Mouse (Mus musculus) CD8-positive naive resting alpha-beta T cell, adult 2 months (primary cell): Measurements from ENCODE around the gene Rap1gap2.

ENCODE experiments used
- DNase-seq, 2 experiments: peaks; one replicate each; pipeline ENCODE4 v3.0.0; 2022; ENCODE audit warnings: low read depth in 2 of 2, low spot score in 2 of 2

Rap1gap2 gene

GRCm38 (mm10) chr11:74575940-74576339 lies 34.8 kb downstream of the Rap1gap2 start:
- DNase-seq: no peak

- DNase-seq: no peak
Measured at GRCm38 (mm10) chr11:74574768-74575434, 35.8 kb downstream of the Rap1gap2 start.

DNA sequence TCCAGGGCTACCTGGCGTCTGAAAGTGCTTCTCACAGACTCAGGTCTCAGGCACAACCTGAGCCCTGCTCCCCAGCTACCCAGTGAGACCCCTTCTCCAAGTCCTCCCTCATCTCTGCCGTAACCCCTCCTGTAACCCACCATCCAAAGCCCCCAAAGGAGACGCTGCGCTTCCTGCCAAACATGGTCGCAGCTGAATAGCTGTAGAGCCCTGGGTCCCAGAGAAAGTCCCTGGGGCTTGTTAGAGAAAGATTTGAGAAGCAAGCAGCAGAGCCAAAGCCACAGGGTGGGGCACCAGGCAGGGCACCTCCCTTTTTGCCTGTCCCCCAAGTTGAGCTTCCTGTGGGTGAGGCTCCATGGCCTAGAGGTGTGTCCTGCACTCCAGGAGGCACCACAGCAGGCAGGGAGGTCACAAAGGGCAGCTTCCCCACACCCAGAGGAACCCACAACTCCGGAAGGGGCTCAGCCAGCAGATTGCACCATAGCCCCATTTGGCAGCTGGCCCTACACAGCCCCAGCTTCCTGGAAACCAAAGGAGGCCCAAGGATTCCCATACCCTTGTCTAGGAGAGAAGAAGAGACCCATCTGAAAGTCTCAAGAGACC lies 38.2 kb downstream of the Rap1gap2 start:
- peak; percentile 27 to 41 for DNase-seq

GRCm38 (mm10) chr11:74569735-74570134 lies 41.0 kb downstream of the Rap1gap2 start:
- no peak for DNase-seq

GRCm38 (mm10) chr11:74568463-74568862 lies 42.3 kb downstream of the Rap1gap2 start:
- DNase-seq: no peak

GRCm38 (mm10) chr11:74568004-74568403 lies 42.7 kb downstream of the Rap1gap2 start:
- DNase-seq: no peak

DNA sequence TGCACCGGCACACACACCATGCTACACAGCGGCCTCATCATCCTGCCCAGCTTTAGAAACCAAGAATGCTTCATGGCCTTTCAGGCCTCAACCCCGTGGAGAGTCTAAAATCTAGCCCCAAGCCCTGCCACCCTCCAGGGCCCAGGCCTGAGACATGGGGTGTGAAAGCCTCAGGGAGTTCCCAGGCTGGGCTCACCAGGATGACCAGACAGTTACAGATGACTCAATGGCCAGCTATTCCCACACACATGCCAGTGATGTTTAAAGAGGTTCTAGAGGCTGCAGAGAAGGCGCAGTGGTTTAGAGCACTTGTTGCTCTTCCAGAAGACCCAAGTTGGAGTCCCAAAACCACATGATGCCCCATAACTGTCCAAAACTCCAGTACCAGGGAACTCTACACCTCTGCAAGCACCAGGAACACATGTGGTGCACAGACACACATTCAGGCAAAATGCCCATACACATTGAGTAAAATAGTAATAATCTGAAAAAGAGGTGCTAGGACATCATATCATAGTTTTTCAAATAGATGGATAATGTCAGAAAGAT lies 44.3 kb downstream of the Rap1gap2 start:
- DNase-seq: no peak

- no peak for DNase-seq
Measured at GRCm38 (mm10) chr11:74561392-74561791, 49.3 kb downstream of the Rap1gap2 start.

GRCm38 (mm10) chr11:74560600-74561227 lies 50.0 kb downstream of the Rap1gap2 start:
- DNase-seq: no peak

DNA sequence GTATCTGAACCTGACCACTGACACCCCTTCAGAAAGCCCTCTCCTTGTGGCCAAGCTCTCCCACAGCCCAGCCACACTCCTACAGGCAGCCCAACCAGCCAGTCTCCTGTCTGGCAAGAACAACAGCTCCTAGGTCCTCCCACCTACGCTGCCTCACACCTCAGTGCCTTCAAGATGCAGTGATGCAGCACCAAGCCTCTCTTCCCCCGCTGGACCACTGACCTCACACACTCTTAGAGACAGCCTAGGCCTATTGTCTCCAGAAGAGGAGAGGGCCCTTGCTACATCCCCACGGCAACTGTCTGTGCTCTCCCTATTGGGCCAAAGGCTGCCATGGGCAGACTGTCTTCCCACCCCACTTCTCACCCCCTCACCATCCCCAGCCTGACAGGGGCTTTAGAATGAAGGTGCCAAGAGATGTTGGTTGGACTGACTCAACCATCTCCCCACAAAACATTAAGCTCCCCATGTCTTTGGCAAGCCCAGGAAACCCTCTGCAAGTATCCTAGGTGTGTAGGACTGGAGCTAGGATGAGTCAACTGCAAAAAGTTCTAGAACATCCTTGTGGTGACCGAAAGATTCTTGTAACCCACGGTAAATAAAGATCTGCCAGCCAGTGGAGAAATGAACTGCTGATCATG lies 50.8 kb downstream of the Rap1gap2 start:
- DNase-seq: no peak

GRCm38 (mm10) chr11:74558933-74559332 lies 51.8 kb downstream of the Rap1gap2 start:
- no peak for DNase-seq

GRCm38 (mm10) chr11:74557456-74558230 lies 53.1 kb downstream of the Rap1gap2 start:
- DNase-seq: no peak

GRCm38 (mm10) chr11:74555716-74556374 lies 54.9 kb downstream of the Rap1gap2 start:
- DNase-seq: peak; percentile 39 to 56

- DNase-seq: no peak
Measured at GRCm38 (mm10) chr11:74554683-74555341, 55.9 kb downstream of the Rap1gap2 start.

GRCm38 (mm10) chr11:74551568-74551967 lies 59.1 kb downstream of the Rap1gap2 start:
- no peak for DNase-seq

DNA sequence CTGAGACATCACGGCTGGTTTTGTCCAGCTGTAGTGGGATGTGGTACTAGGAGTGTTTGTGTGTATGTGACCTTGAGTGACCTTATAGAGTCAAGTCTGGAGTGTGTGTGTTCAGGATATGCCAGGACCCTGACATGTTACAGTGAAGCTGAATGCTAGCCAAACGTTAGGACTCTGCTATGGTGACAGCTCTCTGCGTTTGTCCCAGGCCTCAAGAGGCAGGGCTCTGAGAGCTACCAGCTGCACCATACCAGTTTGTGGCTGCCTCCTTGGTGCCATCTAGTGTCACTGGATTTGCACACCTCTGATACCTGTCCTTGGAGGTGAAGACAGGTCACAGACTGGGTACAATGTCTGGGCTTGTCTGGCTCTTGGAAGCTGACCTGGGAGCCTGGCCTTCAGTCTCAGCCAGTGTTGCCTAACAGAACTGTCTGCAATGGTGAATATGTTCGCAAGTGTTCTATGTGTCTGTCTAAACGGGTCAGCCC lies 60.1 kb downstream of the Rap1gap2 start:
- DNase-seq: no peak

GRCm38 (mm10) chr11:74548781-74549382 lies 61.8 kb downstream of the Rap1gap2 start:
- no peak for DNase-seq

DNA sequence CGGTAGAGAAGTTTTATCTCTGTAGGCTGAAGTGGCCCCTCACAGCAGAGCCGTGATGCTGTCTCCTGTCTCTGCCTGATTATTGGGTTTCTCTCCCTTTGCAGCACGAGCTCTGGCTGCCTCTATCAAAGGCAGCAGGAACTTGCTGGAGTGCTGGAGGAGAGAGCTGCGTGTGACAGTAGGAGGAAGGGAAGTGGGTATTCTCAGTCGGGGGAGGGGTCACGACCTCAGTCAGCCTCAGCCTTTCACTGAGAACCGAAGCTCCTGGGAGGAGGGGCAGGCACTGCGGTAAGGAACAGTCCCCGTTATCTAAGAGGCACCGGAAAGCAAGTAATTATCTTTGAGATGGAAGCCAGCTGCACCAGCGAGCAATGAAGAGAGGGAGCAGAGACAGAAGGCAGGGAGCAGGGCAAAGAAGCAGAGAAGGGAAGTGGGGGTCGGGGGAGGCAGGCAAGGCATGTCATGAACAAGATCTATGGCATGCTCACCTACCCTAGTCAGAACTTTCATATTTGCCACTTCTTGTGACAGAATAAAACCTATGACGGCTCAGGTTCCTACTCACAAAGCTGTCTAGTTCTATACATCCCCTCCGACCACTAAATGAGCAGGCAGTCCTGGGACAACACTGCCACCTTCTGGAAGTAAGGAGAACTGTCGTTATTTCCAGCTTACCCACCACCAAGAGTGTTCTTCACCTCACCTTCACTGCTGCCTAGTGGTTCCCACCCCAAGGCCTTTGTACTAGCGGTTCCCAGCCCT lies 63.6 kb downstream of the Rap1gap2 start:
- DNase-seq: peak; percentile 37 to 51
